Mouse (Mus musculus) macrophage (primary cell): Measurements from ENCODE around the gene Edn2. TPM values are rescaled to one million over a fixed set of nuclear protein-coding genes. Genes with fewer than 3 reads are reported as not detected.

Experiments
- H3K27ac ChIP-seq: fragments of 350-480 bp; formaldehyde crosslinking; 2 replicates; pipeline ENCODE4 v1.9.0; 2021
- H3K36me3 ChIP-seq: fragments of 350-480 bp; formaldehyde crosslinking; 2 replicates; pipeline ENCODE4 v1.9.0; 2021; ENCODE audit errors: inconsistent target
- H3K4me3 ChIP-seq: fragments of 350-480 bp; formaldehyde crosslinking; 2 replicates; pipeline ENCODE4 v1.9.0; 2021; ENCODE audit errors: inconsistent target
- H3K79me2 ChIP-seq: fragments of 350-480 bp; formaldehyde crosslinking; 2 replicates; pipeline ENCODE4 v1.9.0; 2021; ENCODE audit errors: inconsistent target
- WGBS: methylation state at CpG from one replicate; pipeline ENCODE4 v1.1.7; 2026; ENCODE audit warnings: inconsistent platforms; ENCODE audit not compliant: missing documents; 5-methylcytosine and 5-hydroxymethylcytosine counted together
- polyA plus RNA-seq: library from polyadenylated mRNA; stranded (reverse); fragments of 250-400 nt; gene quantifications from 3 replicates; pipeline ENCODE4 v1.2.4, GENCODE M21; 2018; ENCODE audit warnings: inconsistent platforms

The Edn2 gene
- polyA plus RNA-seq, 1 experiment from 2014 or later, result not detected

DNA sequence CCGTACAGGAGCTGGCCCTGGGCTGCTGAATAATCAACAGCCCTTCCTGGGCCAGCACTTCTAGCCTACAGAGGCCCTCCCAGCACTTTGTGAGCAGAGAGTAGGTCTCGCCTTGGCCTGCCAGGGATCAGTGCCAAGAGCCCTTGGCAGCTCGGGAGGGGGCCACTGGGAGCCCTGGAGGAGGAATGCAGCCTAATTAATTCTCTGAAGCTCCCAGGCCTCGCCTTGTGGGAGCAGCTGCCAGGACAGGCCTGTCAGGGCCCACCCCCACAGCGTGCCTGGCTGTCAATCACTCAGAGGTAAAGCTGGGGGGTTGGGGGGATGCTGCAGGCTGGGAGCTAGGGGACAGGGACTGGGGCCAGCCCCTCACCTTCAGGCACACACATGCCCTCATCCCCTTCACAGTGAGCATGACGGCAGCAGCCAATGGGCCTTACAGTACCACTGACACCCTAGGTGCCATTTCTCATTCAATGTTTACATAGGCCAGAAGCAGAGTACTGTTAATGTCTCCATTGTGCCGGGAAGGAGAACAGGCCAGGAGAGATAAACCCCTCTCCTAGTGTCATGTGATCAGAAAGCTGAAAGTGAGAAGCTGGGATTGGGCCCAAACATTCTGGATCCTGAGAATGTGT is 11.2 kb downstream of the Edn2 start:
- Histone ChIP-seq H3K4me3 (no peak overlapping the region), H3K36me3 (no peaks in the 10 kb centered on the region), H3K27ac (no peak overlapping the region), H3K79me2 (no peaks in the 10 kb centered on the region)
- WGBS, result 82% methylated on average over 7 of the region's 7 CpGs

DNA sequence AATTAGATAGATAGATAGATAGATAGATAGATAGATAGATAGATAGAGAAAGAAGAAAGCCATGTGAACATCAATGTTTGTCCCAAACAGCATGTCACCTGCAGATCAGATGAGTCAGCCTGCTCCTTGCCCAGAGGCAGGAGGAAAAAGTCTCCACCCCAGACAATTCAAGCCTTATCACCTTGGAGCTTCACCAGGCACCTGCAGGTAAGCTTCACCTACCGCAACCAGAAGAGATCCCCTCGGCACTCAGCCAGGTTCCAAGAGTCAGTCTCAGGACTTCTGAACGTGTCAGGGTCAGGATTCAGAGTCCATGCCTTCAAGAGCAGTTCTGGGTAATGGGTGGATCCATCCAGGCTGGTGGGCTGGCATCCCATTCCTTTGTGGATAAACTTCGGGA is 18.1 kb downstream of the Edn2 start:
- 90% methylated on average over 4 of the region's 4 CpGs for WGBS
- H3K36me3 ChIP-seq, result no peaks in the 10 kb centered on the region
- H3K79me2 ChIP-seq, result no peaks in the 10 kb centered on the region
- H3K4me3 ChIP-seq, result no peak overlapping the region
- no peak overlapping the region for H3K27ac ChIP-seq

DNA sequence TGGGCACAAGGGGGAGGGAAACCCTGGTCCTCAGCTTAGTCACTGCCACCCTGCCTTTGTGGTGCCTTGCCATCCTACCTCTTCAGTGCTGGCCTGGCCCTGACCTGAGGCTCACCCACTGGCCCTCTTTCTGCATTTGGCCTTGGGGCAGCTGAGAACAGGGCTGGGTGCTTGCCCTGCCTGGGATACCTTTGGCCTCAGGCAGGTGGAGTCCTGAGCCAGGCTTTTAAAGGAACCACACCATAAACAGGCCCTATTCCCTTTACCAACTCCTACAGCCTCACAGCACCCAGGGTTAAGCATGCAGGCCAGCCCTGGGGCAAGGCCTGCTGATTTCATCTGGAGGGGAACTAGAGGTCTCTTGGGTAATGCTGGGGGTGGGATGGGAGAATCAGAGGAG is 19.5 kb downstream of the Edn2 start:
- H3K4me3 ChIP-seq, result no peak overlapping the region
- H3K27ac ChIP-seq, result no peak overlapping the region
- H3K36me3 ChIP-seq, result no peaks in the 10 kb centered on the region
- H3K79me2 ChIP-seq, result no peaks in the 10 kb centered on the region

DNA sequence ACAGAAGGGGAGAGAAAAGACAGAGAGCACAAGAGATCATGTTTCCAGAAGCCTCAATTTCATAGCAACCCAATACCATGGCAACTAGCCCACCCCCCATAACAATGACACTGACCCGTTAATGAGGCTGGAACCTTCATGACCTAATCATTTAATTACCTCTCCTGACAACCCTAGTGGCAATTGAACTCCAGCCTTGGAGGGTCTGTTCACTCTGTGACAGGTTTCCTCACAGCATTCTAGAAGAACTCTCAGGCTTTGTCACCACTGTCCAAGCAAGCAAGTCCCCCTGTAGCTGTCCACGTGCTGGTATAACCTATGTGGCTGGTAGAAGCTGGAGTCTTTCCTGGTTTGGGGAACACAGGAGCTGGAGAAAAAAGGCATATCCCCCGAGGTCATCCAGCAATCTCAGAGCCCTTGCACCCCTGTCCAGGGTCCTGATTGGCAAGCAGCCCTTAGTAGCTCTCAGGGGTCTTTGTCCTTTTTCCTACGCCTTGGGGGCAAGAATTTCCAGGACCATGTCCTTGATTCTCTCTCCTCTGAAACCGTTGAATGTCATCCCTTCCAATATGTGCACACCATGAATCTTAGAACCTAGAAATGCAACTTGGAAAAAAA is 23.5 kb downstream of the Edn2 start:
- 30% methylated on average over 5 of the region's 5 CpGs for WGBS
- no peaks in the 10 kb centered on the region for H3K79me2 ChIP-seq
- no peak overlapping the region for H3K4me3 ChIP-seq
- no peak overlapping the region for H3K27ac ChIP-seq
- H3K36me3 ChIP-seq, result no peaks in the 10 kb centered on the region

DNA sequence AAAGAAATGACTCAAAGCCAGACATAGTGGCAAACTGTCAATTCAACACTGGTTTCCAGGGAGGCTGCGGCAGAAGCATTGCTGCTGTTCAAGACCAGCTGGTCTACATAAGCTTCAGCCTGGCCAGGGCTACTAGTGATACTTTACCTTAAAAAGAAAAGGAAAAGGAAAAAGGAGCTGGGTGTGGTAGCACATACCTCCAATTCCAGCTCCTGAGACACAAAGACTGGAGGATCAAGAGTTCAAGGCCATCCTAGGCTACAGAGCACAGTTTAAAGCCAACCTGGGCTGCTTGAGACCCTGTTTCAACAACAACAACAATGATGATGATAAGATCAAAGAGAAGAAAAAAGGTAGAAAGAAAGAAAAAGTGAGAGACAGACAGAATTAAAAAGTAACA is 25.4 kb downstream of the Edn2 start:
- H3K79me2 ChIP-seq, result no peaks in the 10 kb centered on the region
- WGBS, result 100% methylated on average over 1 of the region's 1 CpGs
- H3K36me3 ChIP-seq, result no peaks in the 10 kb centered on the region
- H3K4me3 ChIP-seq, result no peak overlapping the region
- H3K27ac ChIP-seq, result no peak overlapping the region

DNA sequence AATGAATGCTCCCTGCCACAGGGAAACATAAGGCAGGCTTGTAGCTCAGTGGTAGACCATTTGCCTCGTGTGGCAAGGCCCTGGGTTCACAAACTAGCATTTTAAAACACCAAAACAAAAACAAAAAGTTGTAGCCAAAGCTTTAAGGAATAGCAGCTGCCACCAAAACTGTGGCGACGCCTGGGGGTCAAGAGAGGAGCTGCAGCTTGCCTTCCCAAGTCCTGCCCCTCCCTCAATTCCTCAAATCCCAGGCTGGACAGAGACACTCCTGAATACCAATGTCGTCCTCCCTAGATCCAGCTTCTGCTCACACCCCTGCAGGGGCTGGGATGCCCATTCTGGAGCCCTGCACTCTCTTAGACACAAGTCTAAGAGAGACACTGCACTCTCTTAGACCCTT is 25.9 kb downstream of the Edn2 start:
- WGBS, result 40% methylated on average over 4 of the region's 4 CpGs
- H3K36me3 ChIP-seq, result no peaks in the 10 kb centered on the region
- no peak overlapping the region for H3K4me3 ChIP-seq
- no peak overlapping the region for H3K27ac ChIP-seq
- no peaks in the 10 kb centered on the region for H3K79me2 ChIP-seq

DNA sequence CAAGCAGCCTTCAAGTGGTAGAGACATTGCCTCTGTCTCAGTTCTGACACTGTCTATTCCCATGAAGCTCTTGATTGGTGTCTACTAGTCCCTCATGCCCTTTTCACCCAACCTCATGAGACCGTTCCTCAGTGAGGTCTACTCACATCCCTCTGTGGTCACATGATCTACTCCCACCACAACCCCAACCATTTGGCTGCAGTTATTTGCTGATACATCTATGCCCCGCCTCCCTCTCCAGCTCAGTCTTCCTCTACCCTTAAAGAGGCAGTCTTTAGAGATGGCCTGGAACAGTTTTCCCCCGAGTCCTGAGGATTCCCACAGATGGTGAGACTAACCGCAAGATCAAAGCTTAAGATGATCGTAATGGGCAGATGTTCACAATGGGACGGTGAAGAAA is 27.2 kb downstream of the Edn2 start:
- Histone ChIP-seq H3K4me3 (no peak overlapping the region), H3K27ac (no peak overlapping the region), H3K36me3 (no peaks in the 10 kb centered on the region), H3K79me2 (no peaks in the 10 kb centered on the region)
- WGBS, result 64% methylated on average over 6 of the region's 6 CpGs

DNA sequence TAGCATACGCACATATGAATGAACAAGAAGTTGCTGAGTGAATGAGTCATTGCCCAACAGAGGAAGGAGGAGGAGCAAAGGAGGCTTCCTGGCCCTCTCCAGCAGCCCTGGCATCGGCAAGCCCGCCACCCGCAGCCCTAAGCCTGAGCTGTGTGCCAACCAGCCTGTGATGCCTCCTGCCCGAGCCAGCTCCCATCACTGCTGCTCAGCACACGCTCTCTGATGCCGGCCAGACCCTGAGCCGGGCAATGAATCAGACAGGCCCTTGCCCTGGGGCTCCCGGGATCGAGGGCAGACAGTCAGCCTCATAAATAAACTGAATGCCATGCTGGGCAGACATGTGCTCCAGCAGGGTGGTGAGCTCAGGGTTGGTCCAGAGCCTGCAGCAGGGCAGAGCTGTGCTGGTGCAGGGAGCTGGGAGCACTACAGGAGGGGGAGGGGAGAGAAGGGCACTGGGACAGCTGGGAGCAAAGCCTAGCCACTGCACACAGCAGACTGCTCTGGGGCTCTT is 27.7 kb downstream of the Edn2 start:
- Histone ChIP-seq H3K36me3 (no peaks in the 10 kb centered on the region), H3K27ac (no peak overlapping the region), H3K79me2 (no peaks in the 10 kb centered on the region), H3K4me3 (no peak overlapping the region)
- 7% methylated on average over 10 of the region's 10 CpGs for WGBS

DNA sequence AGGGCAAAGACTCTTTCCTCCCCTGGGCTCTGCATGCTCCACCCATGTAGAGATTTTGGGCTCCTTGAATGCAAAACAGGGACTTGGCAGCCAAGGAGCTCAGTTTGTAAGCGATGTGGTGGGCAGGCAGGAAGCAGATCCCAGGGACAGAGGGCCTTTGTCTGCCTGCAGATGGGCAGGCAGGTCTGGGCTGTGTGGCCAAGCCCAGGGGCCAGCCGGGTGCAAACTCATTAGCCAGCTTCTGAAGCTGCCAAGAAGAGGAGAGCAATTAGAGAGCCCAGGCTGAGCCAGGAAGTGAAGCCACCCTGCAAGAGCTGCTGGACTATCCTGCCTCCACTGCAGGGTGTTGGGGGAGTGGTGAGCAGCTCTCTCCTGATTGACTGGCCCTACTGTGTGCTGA is 28.9 kb downstream of the Edn2 start:
- Histone ChIP-seq H3K36me3 (no peaks in the 10 kb centered on the region), H3K4me3 (no peak overlapping the region), H3K27ac (no peak overlapping the region), H3K79me2 (no peaks in the 10 kb centered on the region)
- WGBS, result 74% methylated on average over 2 of the region's 2 CpGs

DNA sequence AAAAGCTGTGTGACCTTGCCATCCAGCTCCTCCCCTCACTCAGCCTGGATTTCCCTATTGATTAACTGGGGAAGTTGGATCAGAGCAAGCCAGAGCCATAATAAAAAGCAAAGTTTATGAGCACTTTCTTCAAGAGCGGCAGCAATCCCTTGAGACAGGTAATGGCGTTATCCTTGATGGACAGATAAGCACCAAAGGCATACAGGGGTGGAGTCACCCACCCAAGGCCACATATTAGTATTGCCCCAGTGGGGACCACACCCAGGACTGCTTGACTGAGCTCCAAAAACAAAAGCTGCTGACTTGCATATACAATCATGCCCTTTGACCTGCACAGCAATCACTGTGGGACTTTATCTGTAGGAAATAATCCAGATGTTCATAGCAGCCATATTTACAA is 31.0 kb downstream of the Edn2 start:
- 90% methylated on average over 2 of the region's 2 CpGs for WGBS
- H3K4me3 ChIP-seq, result no peak overlapping the region
- H3K79me2 ChIP-seq, result no peaks in the 10 kb centered on the region
- no peaks in the 10 kb centered on the region for H3K36me3 ChIP-seq
- H3K27ac ChIP-seq, result no peak overlapping the region

DNA sequence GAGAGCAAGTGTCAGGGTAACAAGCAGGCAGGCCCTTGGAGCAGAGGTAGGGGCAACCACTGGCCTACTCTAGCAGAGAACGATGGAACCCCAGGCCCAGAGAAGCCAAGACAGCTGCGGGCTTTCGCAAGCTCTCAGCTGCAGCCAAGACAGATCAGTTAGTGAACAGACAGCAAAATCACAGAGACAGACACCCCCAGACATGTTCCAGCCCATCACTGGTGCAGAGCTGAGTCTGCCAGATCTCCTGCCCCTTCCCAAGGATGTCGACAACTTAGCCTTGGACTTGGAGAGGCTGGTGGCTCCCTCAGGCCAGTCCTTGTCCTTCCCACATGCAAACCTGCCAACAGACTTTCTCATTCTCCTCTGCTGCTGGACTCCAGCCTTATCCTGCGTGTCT is 33.0 kb downstream of the Edn2 start:
- Histone ChIP-seq H3K79me2 (no peaks in the 10 kb centered on the region), H3K4me3 (no peak overlapping the region), H3K27ac (no peak overlapping the region), H3K36me3 (no peaks in the 10 kb centered on the region)
- 82% methylated on average over 5 of the region's 5 CpGs for WGBS

DNA sequence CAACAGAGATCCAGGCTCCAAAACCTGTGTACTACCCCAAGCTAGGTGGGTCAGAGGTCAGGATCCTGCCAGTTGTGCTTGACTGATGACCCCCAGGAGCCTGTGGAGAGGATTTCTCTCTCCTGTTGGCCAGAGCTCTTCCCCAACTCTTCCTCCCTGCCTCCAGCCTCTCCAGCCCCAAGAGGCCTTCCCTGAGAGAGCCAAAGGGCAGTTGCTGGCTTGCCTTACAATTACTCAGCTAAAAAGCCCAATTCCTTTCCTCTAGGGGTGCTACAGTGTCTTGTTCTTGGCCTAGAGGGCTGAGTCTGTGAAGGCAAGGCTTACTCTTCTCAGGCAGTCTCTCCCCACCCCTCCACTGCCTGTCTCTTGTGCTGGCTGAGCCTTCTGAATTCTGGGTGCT is 34.0 kb downstream of the Edn2 start:
- no peaks in the 10 kb centered on the region for H3K36me3 ChIP-seq
- H3K4me3 ChIP-seq, result no peak overlapping the region
- H3K79me2 ChIP-seq, result no peaks in the 10 kb centered on the region
- no peak overlapping the region for H3K27ac ChIP-seq

DNA sequence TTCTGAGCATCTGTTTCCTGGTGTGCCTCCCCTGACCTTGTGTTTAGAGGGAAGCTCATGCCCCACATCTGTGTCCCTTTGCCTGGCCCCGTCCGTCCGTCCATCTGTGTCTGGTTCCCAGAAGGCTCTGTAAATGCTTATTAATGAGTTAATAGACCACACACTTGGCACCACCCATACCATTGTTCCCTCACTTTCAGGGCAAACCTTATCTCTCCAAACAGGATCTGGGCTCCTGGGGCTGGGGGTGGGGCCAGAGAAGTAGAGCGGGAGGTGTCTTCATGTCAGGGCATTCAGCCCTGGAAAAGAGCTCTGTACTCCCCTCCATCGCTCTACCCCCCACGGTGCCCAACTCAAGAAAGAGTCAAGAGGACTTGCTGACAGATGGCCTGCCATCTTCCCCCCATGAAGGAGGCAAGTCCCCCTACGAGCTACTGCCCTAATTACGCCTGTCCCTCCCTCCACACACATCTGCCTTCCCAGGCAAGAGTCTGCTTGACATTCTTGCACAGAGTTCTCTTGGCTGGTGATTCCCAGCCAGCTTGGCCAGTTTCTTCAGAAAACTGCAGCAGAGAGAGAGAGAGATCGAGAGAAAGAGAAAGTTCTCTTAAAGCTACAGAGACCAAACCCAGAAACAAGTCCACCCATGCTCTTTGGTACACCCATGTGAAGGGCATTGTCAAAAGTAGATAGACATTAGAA is 38.3 kb downstream of the Edn2 start:
- H3K79me2 ChIP-seq, result no peaks in the 10 kb centered on the region
- WGBS, result 58% methylated on average over 9 of the region's 9 CpGs
- no peaks in the 10 kb centered on the region for H3K36me3 ChIP-seq
- H3K4me3 ChIP-seq, result no peak overlapping the region
- H3K27ac ChIP-seq, result no peak overlapping the region

DNA sequence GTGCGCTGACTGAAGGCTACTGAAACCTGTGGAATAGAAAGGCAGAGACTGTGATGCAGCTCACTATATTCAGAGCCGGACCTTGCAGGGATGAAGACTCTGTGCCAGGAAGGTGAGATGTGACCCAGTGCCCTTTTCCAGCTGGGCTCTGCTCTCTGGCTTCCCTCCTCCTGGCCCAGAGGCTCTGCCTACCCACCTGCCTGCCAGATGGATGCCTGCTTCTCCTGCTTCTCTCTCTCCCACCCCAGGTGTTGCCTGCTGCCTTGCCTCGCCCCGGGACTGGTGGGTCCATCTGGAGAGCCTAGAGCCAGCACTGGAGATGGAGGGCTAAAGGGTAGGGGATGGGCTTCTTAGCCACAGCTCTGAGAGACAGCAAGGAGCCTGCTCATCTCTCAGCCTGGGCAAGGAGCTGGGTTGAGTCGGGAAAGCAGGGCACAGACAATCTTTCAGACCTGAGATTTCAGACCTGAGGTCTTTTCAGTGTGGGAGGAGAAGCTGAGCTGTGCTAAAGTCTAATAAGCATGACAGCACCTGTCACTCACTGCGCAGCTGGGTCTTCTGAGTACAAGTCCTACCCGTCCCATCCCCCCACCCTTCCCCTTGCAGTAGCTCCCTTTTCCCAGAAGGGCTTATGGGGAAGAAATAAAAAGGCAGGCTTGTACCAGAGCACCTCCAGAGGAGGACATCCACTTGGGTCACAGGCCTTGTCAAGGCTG is 39.7 kb downstream of the Edn2 start:
- Histone ChIP-seq H3K36me3 (no peaks in the 10 kb centered on the region), H3K4me3 (no peak overlapping the region), H3K27ac (no peak overlapping the region), H3K79me2 (no peaks in the 10 kb centered on the region)
- WGBS, result 88% methylated on average over 7 of the region's 7 CpGs

DNA sequence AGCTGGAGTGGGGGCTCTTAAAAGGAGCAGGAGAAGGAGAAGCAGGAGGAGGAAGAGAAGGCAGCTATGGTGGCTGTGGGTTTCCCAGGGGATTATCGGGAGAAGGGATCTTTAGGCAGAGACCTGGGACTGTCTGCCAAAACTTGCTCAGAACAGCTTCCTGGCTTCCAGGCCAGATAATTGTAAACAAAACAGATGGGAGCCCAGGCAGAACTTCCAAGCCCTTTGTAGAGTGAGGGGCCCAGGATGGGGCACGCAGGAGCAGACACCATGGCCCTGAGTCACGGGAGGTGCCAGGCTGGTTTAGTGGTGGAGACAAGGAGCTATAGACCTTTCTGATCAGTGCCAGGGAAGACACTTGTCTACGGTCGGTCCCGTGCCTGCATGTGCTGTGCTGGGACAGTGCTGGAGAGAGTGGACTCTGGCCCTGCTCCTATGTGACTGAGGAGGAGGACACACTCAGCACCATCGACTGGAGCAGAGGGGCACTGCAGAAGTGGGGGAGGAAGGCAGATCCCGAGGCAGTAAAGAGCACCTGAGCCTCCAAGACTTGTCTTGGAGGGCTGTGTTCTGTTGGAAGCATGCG is 43.4 kb downstream of the Edn2 start:
- H3K27ac ChIP-seq, result no peak overlapping the region
- H3K79me2 ChIP-seq, result no peaks in the 10 kb centered on the region
- H3K36me3 ChIP-seq, result no peaks in the 10 kb centered on the region
- H3K4me3 ChIP-seq, result no peak overlapping the region
- WGBS, result 76% methylated on average over 8 of the region's 9 CpGs
